Mouse (Mus musculus): Measurements from ENCODE around the gene Klrg1. TPM values are rescaled to one million over a fixed set of nuclear protein-coding genes. Genes with fewer than 3 reads are reported as not detected.

Klrg1 gene
- polyA plus RNA-seq (2015; fragmentation: Illumina TruSeq; extraction: RNeasy Lipid Tissue Mini Kit (QIAGEN cat#74804); ENCODE audit: insufficient read depth, low read depth, low replicate concordance) = not detected

GRCm38 (mm10) chr6:122282782-122283181 lies at the start of gene Klrg1:
Gene Klrg1, minus strand, starts transcription at chr6:122282882.

DNA sequence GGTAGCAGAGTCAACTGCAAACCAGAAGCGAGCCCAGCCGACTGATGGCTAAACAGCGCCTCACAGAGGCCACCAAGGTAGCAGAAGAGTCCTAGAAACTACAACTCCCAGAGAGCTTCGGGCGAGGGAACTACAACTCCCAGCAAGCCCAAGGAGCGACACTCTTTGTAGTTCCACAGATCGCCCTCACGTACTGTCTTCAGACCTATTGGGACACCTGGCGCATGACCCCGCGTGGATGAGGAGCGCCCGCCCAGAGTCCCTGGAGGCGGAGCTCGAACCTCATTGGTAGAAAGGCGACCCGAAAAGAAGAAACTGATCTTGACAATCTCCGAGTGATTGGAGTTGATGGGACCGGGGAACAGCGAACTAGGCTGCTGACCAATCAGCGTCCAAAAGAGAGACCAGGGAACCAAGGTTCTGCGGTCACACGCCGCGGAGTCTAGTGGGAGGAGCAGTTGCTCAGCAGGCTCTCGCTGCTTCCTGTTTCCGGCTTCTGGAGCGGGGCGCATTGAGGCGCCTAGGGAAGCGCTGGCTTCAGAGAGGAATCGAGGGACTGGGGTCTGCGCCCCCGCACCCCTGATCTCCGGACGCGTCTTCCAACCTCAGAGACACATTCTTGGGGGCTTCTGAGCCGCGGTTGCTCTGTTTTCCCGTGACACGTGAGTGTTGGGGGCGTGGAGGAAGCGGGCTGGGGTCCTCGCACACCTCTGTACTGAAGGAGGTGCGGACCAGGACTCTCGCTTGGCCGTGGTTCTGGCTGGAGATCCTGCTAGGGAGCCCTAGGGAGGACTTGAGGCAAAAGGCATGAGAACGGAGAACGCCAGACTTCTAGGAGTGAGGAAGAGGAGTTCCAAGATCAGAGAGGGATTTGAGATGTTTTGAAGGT lies 26.1 kb upstream of the Klrg1 start, which contains the start of gene M6pr:
TSS of gene M6pr (plus strand) at position 216 of the 889 bp plus-strand sequence.

Other genes starting within 250 kb of the Klrg1 start
- 22.2 TPM for gene M6pr, start 25.8 kb upstream of the Klrg1 start, polyA plus RNA-seq (2015; fragmentation: Illumina TruSeq; extraction: RNeasy Lipid Tissue Mini Kit (QIAGEN cat#74804); ENCODE audit: insufficient read depth, low read depth, low replicate concordance)
- gene Phc1, start 57.7 kb upstream of the Klrg1 start, polyA plus RNA-seq (2015; fragmentation: Illumina TruSeq; extraction: RNeasy Lipid Tissue Mini Kit (QIAGEN cat#74804); ENCODE audit: insufficient read depth, low read depth, low replicate concordance) = 6.2 TPM
- not detected for gene Rimklb, start 215.9 kb upstream of the Klrg1 start, polyA plus RNA-seq (2015; fragmentation: Illumina TruSeq; extraction: RNeasy Lipid Tissue Mini Kit (QIAGEN cat#74804); ENCODE audit: insufficient read depth, low read depth, low replicate concordance)
- 23.7 TPM for gene Mfap5, start 223.0 kb upstream of the Klrg1 start, polyA plus RNA-seq (2015; fragmentation: Illumina TruSeq; extraction: RNeasy Lipid Tissue Mini Kit (QIAGEN cat#74804); ENCODE audit: insufficient read depth, low read depth, low replicate concordance)

Data from pancreas, adult 10 weeks (tissue).